Mouse (Mus musculus): Measurements from ENCODE around the gene Actr2. TPM values are rescaled to one million over a fixed set of nuclear protein-coding genes. Genes with fewer than 3 reads are reported as not detected.
"Not testable (repeated sequence)": the region's sequence is repeated elsewhere in the genome, so short reads cannot be mapped to it uniquely, and the experiment has no call there.

Gene Actr2
- polyA plus RNA-seq, 1 experiment from 2014 or later = 115 TPM

GRCm38 (mm10) chr11:20139711-20140110 lies 27.0 kb upstream of the Actr2 start:
- ATAC-seq (ENCODE audit: insufficient number of reproducible peaks, low FRiP score, low TSS enrichment, low read depth) = no peak
- H3K4me1 ChIP-seq = no peaks in the 10 kb centered on the region
- H3K27me3 ChIP-seq = no peaks in the 10 kb centered on the region
- no peak overlapping the region for H3K4me2 ChIP-seq (replicated peaks)
- WGBS = 96% methylated on average over 2 of the region's 2 CpGs
- H3K9ac ChIP-seq = no peak overlapping the region
- H3K27ac ChIP-seq (replicated peaks) = no peak overlapping the region
- no peaks in the 10 kb centered on the region for H3K9me3 ChIP-seq (replicated peaks)
- H3K4me3 ChIP-seq (replicated peaks) = no peak overlapping the region
- no peaks in the 10 kb centered on the region for H3K36me3 ChIP-seq

DNA sequence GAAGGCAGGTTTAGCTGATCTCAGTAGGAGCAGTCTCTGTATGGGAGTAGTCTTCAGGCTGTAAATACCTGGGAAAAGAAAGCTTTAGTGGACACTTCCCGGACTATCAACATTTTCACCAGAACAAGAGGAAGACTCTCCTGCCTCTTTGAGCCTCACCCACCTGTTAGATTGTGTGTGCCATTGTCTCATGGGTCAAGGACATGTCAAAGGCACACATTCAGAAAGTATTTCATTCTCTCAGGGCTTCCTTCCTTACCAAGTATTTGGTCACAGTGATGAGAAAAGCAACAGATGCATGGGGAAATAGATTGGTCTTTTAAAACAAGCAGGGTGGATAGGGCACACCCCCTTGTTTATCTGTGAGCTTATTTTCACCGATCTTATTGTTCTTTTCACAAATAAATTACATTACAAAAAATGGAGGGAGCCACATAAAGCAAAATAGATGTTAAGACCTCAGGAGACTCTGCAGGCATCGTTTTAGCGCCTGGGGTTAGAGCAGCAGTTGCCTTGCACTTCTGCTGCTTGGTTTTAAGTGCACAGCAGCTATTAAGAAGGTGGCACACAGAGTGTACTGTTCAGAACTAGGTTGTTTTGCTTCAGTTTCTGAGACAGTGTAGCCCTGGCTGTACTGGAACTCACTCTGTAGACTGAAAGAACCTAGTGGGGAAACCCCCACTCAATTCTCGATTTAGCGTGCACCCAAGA lies 25.9 kb upstream of the Actr2 start:
- no peaks in the 10 kb centered on the region for H3K9me3 ChIP-seq (replicated peaks)
- H3K4me2 ChIP-seq (replicated peaks) = no peak overlapping the region
- ATAC-seq (ENCODE audit: insufficient number of reproducible peaks, low FRiP score, low TSS enrichment, low read depth) = no peak
- H3K4me1 ChIP-seq = no peaks in the 10 kb centered on the region
- no peak overlapping the region for H3K27ac ChIP-seq (replicated peaks)
- no peaks in the 10 kb centered on the region for H3K36me3 ChIP-seq
- H3K27me3 ChIP-seq = no peaks in the 10 kb centered on the region
- H3K4me3 ChIP-seq (replicated peaks) = no peak overlapping the region
- WGBS = 88% methylated on average over 6 of the region's 6 CpGs
- H3K9ac ChIP-seq = no peak overlapping the region

DNA sequence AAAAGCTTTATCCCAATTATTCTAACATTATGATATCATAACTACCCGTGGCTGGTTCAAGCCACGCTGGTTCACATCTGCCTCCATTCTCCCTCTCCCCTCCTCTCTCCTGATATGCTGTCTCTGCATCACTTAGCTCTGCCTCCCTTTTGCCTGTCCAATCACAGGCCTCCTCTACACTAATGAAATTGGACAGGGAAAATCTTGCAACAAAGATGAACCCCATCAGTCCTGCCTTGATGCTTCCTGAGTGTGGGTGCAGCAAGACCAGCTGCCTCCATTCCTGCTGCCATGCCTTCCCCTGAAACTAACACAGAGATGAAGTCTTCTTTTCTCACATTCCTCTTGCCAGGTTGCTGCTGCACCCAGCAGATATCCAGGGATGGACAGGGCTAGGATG lies 25.2 kb upstream of the Actr2 start:
- Histone ChIP-seq H3K4me3 (replicated peaks) (no peak overlapping the region), H3K9me3 (replicated peaks) (no peaks in the 10 kb centered on the region), H3K27ac (replicated peaks) (no peak overlapping the region), H3K4me1 (peaks cover 3% of the 10 kb centered on the region; the same call in 1 of the 2 replicates), H3K4me2 (replicated peaks) (no peak overlapping the region), H3K9ac (no peak overlapping the region), H3K27me3 (no peaks in the 10 kb centered on the region), H3K36me3 (no peaks in the 10 kb centered on the region)
- WGBS = 72% methylated on average over 2 of the region's 2 CpGs
- no peak for ATAC-seq (ENCODE audit: insufficient number of reproducible peaks, low FRiP score, low TSS enrichment, low read depth)

DNA sequence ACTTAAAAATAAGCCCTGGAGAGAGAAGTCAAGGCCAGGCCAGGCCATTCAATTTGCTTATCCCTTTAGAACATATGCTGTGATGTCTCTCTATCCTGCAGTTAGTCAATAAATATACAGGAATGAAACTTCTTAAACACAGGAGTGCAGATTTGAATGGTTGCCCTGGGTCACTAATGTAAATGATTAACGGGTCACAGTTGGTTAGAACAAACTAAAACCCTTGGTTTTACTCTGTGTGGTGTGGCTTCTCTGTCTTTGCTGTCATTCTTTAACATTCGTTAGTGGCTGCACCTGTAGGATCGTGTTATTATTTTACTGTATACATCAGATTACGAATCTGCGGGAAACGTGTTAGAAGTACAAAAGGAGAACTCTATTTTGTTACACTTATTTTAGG lies 23.6 kb upstream of the Actr2 start:
- H3K36me3 ChIP-seq = no peaks in the 10 kb centered on the region
- no peak overlapping the region for H3K27ac ChIP-seq (replicated peaks)
- H3K27me3 ChIP-seq = no peaks in the 10 kb centered on the region
- ATAC-seq (ENCODE audit: insufficient number of reproducible peaks, low FRiP score, low TSS enrichment, low read depth) = no peak
- no peak overlapping the region for H3K9ac ChIP-seq
- no peaks in the 10 kb centered on the region for H3K9me3 ChIP-seq (replicated peaks)
- no peak overlapping the region for H3K4me3 ChIP-seq (replicated peaks)
- H3K4me2 ChIP-seq (replicated peaks) = no peak overlapping the region
- H3K4me1 ChIP-seq = peaks cover 3% of the 10 kb centered on the region; the same call in 1 of the 2 replicates
- WGBS = 87% methylated on average over 6 of the region's 6 CpGs

DNA sequence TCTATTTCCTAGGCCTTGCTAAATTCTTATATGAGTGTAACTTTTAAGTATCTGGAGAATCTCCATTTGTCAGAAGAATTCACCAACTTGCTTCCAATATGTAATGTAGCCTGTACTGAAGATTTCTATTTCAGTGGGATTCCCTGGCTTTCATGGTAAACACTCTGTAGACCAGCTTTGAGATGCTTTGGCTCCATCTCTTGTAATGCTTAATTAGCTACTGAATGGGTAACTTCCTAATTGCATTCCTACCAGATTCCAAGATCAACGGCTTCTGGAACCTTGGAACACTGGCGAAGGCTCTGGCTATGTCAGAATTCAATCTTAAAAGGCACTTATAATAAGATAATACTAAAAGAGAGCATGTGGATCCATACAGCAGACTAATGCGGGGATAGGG lies 22.2 kb upstream of the Actr2 start:
- ATAC-seq (ENCODE audit: insufficient number of reproducible peaks, low FRiP score, low TSS enrichment, low read depth) = not testable (repeated sequence)

GRCm38 (mm10) chr11:20133721-20134120 lies 21.0 kb upstream of the Actr2 start:
- Histone ChIP-seq H3K4me3 (replicated peaks) (no peak overlapping the region), H3K36me3 (no peaks in the 10 kb centered on the region), H3K9me3 (replicated peaks) (no peaks in the 10 kb centered on the region), H3K27me3 (no peaks in the 10 kb centered on the region), H3K4me1 (peaks cover 3% of the 10 kb centered on the region; the same call in 1 of the 2 replicates), H3K4me2 (replicated peaks) (no peak overlapping the region), H3K27ac (replicated peaks) (no peak overlapping the region), H3K9ac (no peak overlapping the region)
- ATAC-seq (ENCODE audit: insufficient number of reproducible peaks, low FRiP score, low TSS enrichment, low read depth) = no peak
- 78% methylated on average over 1 of the region's 1 CpGs for WGBS

More for the DNA sequence above, 22.2 kb upstream of the Actr2 start:
- H3K9me3 ChIP-seq (replicated peaks); H3K4me3 ChIP-seq (replicated peaks); H3K4me1 ChIP-seq; H3K9ac ChIP-seq; H3K27ac ChIP-seq (replicated peaks); H3K4me2 ChIP-seq (replicated peaks); H3K36me3 ChIP-seq; H3K27me3 ChIP-seq: not testable (repeated sequence)
- WGBS = 74% methylated on average over 3 of the region's 3 CpGs

- H3K4me2 ChIP-seq (replicated peaks) = peak overlapping the region; percentile 35
- no peaks in the 10 kb centered on the region for H3K27me3 ChIP-seq
- H3K36me3 ChIP-seq = no peaks in the 10 kb centered on the region
- no peak overlapping the region for H3K27ac ChIP-seq (replicated peaks)
- 30% methylated on average over 12 of the region's 12 CpGs for WGBS
- no peak overlapping the region; the same call in 1 of the 2 replicates for H3K4me3 ChIP-seq (replicated peaks)
- no peak for ATAC-seq (ENCODE audit: insufficient number of reproducible peaks, low FRiP score, low TSS enrichment, low read depth)
- H3K4me1 ChIP-seq = peaks cover 3% of the 10 kb centered on the region; the same call in 1 of the 2 replicates
- no peaks in the 10 kb centered on the region for H3K9me3 ChIP-seq (replicated peaks)
- H3K9ac ChIP-seq = no peak overlapping the region
These were observed 20.3 kb upstream of the Actr2 start for GRCm38 (mm10) chr11:20132955-20133562.

- no peak overlapping the region for H3K9ac ChIP-seq
- no peaks in the 10 kb centered on the region for H3K4me1 ChIP-seq
- no peak; the same call in 1 of the 2 replicates for ATAC-seq (ENCODE audit: insufficient number of reproducible peaks, low FRiP score, low TSS enrichment, low read depth)
- no peaks in the 10 kb centered on the region for H3K9me3 ChIP-seq (replicated peaks)
- WGBS = 62% methylated on average over 10 of the region's 10 CpGs
- H3K36me3 ChIP-seq = no peaks in the 10 kb centered on the region
- H3K27me3 ChIP-seq = no peaks in the 10 kb centered on the region
- H3K4me2 ChIP-seq (replicated peaks) = no peak overlapping the region
- no peak overlapping the region for H3K4me3 ChIP-seq (replicated peaks)
- H3K27ac ChIP-seq (replicated peaks) = no peak overlapping the region
These were observed 14.2 kb upstream of the Actr2 start for GRCm38 (mm10) chr11:20126673-20127516.

- H3K9me3 ChIP-seq (replicated peaks) = no peaks in the 10 kb centered on the region
- H3K9ac ChIP-seq = no peak overlapping the region
- no peak for ATAC-seq (ENCODE audit: insufficient number of reproducible peaks, low FRiP score, low TSS enrichment, low read depth)
- H3K27ac ChIP-seq (replicated peaks) = no peak overlapping the region
- no peak overlapping the region for H3K4me2 ChIP-seq (replicated peaks)
- no peaks in the 10 kb centered on the region for H3K4me1 ChIP-seq
- WGBS = 76% methylated on average over 1 of the region's 1 CpGs
- no peaks in the 10 kb centered on the region for H3K36me3 ChIP-seq
- no peak overlapping the region for H3K4me3 ChIP-seq (replicated peaks)
- no peaks in the 10 kb centered on the region for H3K27me3 ChIP-seq
These were observed 12.7 kb upstream of the Actr2 start for GRCm38 (mm10) chr11:20125423-20125822.

DNA sequence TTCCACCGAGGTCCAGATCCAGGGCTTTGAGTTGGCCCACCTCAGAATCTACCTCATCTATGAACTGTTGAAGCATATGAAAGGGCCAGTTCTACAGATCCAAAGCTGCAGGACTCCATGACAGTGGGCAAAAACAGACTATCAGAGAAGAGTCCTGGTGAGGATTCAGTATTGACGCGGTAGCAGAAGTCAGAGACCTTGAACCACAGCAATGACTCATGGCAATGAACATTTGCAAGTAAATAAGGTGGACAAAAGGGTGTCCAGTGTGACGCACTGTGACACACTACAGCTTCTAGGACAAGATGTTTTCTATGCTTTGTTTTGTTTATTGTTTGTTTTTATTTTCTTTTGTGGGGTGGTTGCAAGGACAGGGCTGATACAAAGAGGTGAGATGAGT lies 4.0 kb upstream of the Actr2 start:
- Histone ChIP-seq H3K4me2 (replicated peaks) (no peak overlapping the region), H3K4me1 (peaks cover 8% of the 10 kb centered on the region), H3K27me3 (no peaks in the 10 kb centered on the region), H3K36me3 (no peaks in the 10 kb centered on the region), H3K27ac (replicated peaks) (no peak overlapping the region), H3K4me3 (replicated peaks) (no peak overlapping the region), H3K9ac (no peak overlapping the region), H3K9me3 (replicated peaks) (no peaks in the 10 kb centered on the region)
- 94% methylated on average over 4 of the region's 4 CpGs for WGBS
- ATAC-seq (ENCODE audit: insufficient number of reproducible peaks, low FRiP score, low TSS enrichment, low read depth) = no peak

DNA sequence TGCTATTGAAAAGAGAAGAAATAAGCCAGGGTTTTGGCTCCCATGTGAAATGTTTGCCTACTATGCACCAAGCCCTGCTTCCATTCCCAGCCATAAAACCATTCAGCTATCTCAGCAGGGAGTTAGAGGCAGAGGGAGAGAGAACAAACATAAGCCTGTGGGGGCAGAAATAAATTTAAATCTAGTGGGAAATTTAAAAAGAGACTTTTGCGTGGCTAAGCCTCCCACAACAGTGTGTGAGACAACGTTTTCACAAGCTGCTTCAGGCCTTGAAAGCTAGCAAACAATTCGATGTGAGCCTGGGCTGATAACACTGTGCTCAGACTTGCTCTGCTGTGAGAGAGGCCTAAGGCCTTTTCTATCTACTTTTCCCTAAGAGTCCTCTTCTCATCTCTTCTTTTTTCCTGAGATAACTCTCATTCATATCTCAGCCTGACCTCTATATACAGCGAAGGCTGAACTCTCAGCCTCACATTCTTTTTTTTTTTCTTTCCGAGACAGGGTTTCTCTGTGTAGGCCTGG lies 3.4 kb upstream of the Actr2 start:
- Histone ChIP-seq H3K27me3 (no peaks in the 10 kb centered on the region), H3K9me3 (replicated peaks) (no peaks in the 10 kb centered on the region), H3K27ac (replicated peaks) (no peak overlapping the region), H3K4me2 (replicated peaks) (no peak overlapping the region), H3K4me1 (peaks cover 12% of the 10 kb centered on the region), H3K9ac (no peak overlapping the region), H3K36me3 (no peaks in the 10 kb centered on the region), H3K4me3 (replicated peaks) (no peak overlapping the region)
- WGBS = 75% methylated on average over 5 of the region's 5 CpGs
- ATAC-seq (ENCODE audit: insufficient number of reproducible peaks, low FRiP score, low TSS enrichment, low read depth) = no peak
